Mouse (Mus musculus) forebrain, embryonic 12.5 days (tissue): ENCODE measurements around the gene Lrrc8d. TPM values are rescaled to one million over a fixed set of nuclear protein-coding genes. Genes with fewer than 3 reads are reported as not detected.

Experiments
- ATAC-seq: fragments of 200-750 bp; cut with Nextera tagmentation; 2 replicates; pipeline ENCODE4 v1.8.0; 2017; ENCODE audit warnings: moderate TSS enrichment; ENCODE audit not compliant: low FRiP score
- H3K27ac ChIP-seq: fragments of 300-500 bp; sonication (generic); 2 replicates; pipeline ENCODE4 v1.5.1; 2016; ENCODE audit warnings: mild to moderate bottlenecking
- H3K27me3 ChIP-seq: fragments of 300-500 bp; sonication (generic); 2 replicates; pipeline ENCODE4 v1.6.1; 2016; ENCODE audit warnings: mild to moderate bottlenecking
- H3K36me3 ChIP-seq: fragments of 300-500 bp; sonication (generic); replicated peaks from 2 replicates; pipeline ENCODE4 v1.6.1; 2016; ENCODE audit warnings: mild to moderate bottlenecking
- H3K4me1 ChIP-seq: fragments of 300-500 bp; sonication (generic); 2 replicates; pipeline ENCODE4 v1.6.1; 2016
- H3K4me2 ChIP-seq: fragments of 300-500 bp; sonication (generic); 2 replicates; pipeline ENCODE4 v1.6.1; 2016; ENCODE audit warnings: mild to moderate bottlenecking, moderate library complexity
- H3K4me3 ChIP-seq: fragments of 300-500 bp; sonication (generic); replicated peaks from 2 replicates; pipeline ENCODE4 v1.5.1; 2016; ENCODE audit warnings: mild to moderate bottlenecking
- H3K9ac ChIP-seq: fragments of 300-500 bp; sonication (generic); 2 replicates; pipeline ENCODE4 v1.6.1; 2016; ENCODE audit warnings: mild to moderate bottlenecking
- H3K9me3 ChIP-seq: fragments of 300-500 bp; sonication (generic); 2 replicates; pipeline ENCODE4 v1.6.1; 2016
- WGBS: fragments of 180-500 bp; shearing (Covaris S2); methylation state at CpG from one replicate; pipeline ENCODE4 v1.1.7; 2016; 5-methylcytosine and 5-hydroxymethylcytosine counted together
- polyA plus RNA-seq: library from polyadenylated mRNA; unstranded; fragments of >200 nt; fragmentation: Nextera tagmentation; extraction: Ambion mirVana; gene quantifications from 2 replicates; pipeline ENCODE4 v1.2.1, GENCODE M21; 2016

Gene Lrrc8d
- polyA plus RNA-seq, 1 experiment from 2014 or later: 32.7 TPM

- H3K4me1 ChIP-seq: peaks cover 20% of the 10 kb centered on the region
- WGBS: 85% methylated on average over 5 of the region's 5 CpGs
These were observed 8.5 kb downstream of the Lrrc8d start for GRCm38 (mm10) chr5:105708276-105708675.

GRCm38 (mm10) chr5:105710473-105710872, 10.7 kb downstream of the Lrrc8d start:
- H3K4me1 ChIP-seq: peaks cover 14% of the 10 kb centered on the region

More at GRCm38 (mm10) chr5:105708276-105708675, 8.5 kb downstream of the Lrrc8d start:
- Histone ChIP-seq H3K36me3 (0 out of 2 replicates have a peak, but pooled peaks cover 11% of the 10 kb centered on the region), H3K4me3 (no peak overlapping the region), H3K9ac (no peak overlapping the region), H3K4me2 (no peak overlapping the region), H3K27ac (no peak overlapping the region), H3K27me3 (no peaks in the 10 kb centered on the region), H3K9me3 (no peaks in the 10 kb centered on the region)
- ATAC-seq: no peak

GRCm38 (mm10) chr5:105714446-105714845, 14.7 kb downstream of the Lrrc8d start:
- no peaks in the 10 kb centered on the region for H3K9me3 ChIP-seq
- H3K4me2 ChIP-seq: no peak overlapping the region
- no peak for ATAC-seq
- peaks cover 41% of the 10 kb centered on the region for H3K4me1 ChIP-seq
- H3K27ac ChIP-seq: no peak overlapping the region
- H3K27me3 ChIP-seq: no peaks in the 10 kb centered on the region
- H3K9ac ChIP-seq: no peak overlapping the region
- H3K36me3 ChIP-seq: no peaks in the 10 kb centered on the region
- H3K4me3 ChIP-seq: no peak overlapping the region
- 93% methylated on average over 6 of the region's 6 CpGs for WGBS

More at GRCm38 (mm10) chr5:105710473-105710872, 10.7 kb downstream of the Lrrc8d start:
- Histone ChIP-seq H3K36me3 (0 out of 2 replicates have a peak, but pooled peaks cover 4% of the 10 kb centered on the region), H3K27ac (no peak overlapping the region), H3K27me3 (no peaks in the 10 kb centered on the region), H3K9me3 (no peaks in the 10 kb centered on the region), H3K4me3 (no peak overlapping the region), H3K4me2 (no peak overlapping the region), H3K9ac (no peak overlapping the region)
- ATAC-seq: no peak
- WGBS: 96% methylated on average over 7 of the region's 7 CpGs

- H3K4me1 ChIP-seq: peaks cover 41% of the 10 kb centered on the region
- H3K4me3 ChIP-seq: no peak overlapping the region
- H3K9ac ChIP-seq: no peak overlapping the region
- no peak overlapping the region for H3K4me2 ChIP-seq
- H3K27me3 ChIP-seq: no peaks in the 10 kb centered on the region
- 0 out of 2 replicates have a peak, but pooled peaks cover 2% of the 10 kb centered on the region for H3K36me3 ChIP-seq
- no peaks in the 10 kb centered on the region for H3K9me3 ChIP-seq
- 78% methylated on average over 8 of the region's 8 CpGs for WGBS
- peak; percentile 49; the same call in 1 of the 2 replicates for ATAC-seq
- H3K27ac ChIP-seq: 0 out of 2 replicates have a peak overlapping the region, but pooled peaks have one; percentile 59
These were observed 15.3 kb downstream of the Lrrc8d start for GRCm38 (mm10) chr5:105715095-105715494.

GRCm38 (mm10) chr5:105715531-105716124, 15.9 kb downstream of the Lrrc8d start:
- H3K9me3 ChIP-seq: no peaks in the 10 kb centered on the region
- H3K36me3 ChIP-seq: 0 out of 2 replicates have a peak, but pooled peaks cover 3% of the 10 kb centered on the region
- H3K9ac ChIP-seq: no peak overlapping the region
- H3K27ac ChIP-seq: peak overlapping the region; percentile 59; the same call in 1 of the 2 replicates
- ATAC-seq: peak; percentile 69; the same call in 1 of the 2 replicates
- WGBS: 46% methylated on average over 10 of the region's 10 CpGs
- no peak overlapping the region for H3K4me2 ChIP-seq
- H3K4me1 ChIP-seq: peaks cover 41% of the 10 kb centered on the region
- no peak overlapping the region for H3K4me3 ChIP-seq
- no peaks in the 10 kb centered on the region for H3K27me3 ChIP-seq

GRCm38 (mm10) chr5:105717294-105717693, 17.5 kb downstream of the Lrrc8d start:
- H3K9me3 ChIP-seq: no peaks in the 10 kb centered on the region
- 81% methylated on average over 7 of the region's 7 CpGs for WGBS
- peak overlapping the region; percentile 25; the same call in 1 of the 2 replicates for H3K27ac ChIP-seq
- 0 out of 2 replicates have a peak, but pooled peaks cover 3% of the 10 kb centered on the region for H3K36me3 ChIP-seq
- ATAC-seq: no peak; the same call in 1 of the 2 replicates
- H3K4me1 ChIP-seq: peaks cover 41% of the 10 kb centered on the region
- no peak overlapping the region for H3K4me3 ChIP-seq
- H3K4me2 ChIP-seq: no peak overlapping the region
- no peak overlapping the region for H3K9ac ChIP-seq
- no peaks in the 10 kb centered on the region for H3K27me3 ChIP-seq

GRCm38 (mm10) chr5:105718138-105718670, 18.4 kb downstream of the Lrrc8d start:
- no peak overlapping the region for H3K27ac ChIP-seq
- ATAC-seq: no peak
- H3K36me3 ChIP-seq: peaks cover 9% of the 10 kb centered on the region
- H3K9me3 ChIP-seq: no peaks in the 10 kb centered on the region
- H3K4me3 ChIP-seq: no peak overlapping the region
- H3K4me2 ChIP-seq: no peak overlapping the region
- no peaks in the 10 kb centered on the region for H3K27me3 ChIP-seq
- H3K4me1 ChIP-seq: peaks cover 41% of the 10 kb centered on the region
- 69% methylated on average over 11 of the region's 11 CpGs for WGBS
- H3K9ac ChIP-seq: no peak overlapping the region

- 89% methylated on average over 4 of the region's 4 CpGs for WGBS
- H3K4me1 ChIP-seq: peaks cover 20% of the 10 kb centered on the region
These were observed 21.5 kb downstream of the Lrrc8d start for GRCm38 (mm10) chr5:105721267-105721666.

GRCm38 (mm10) chr5:105722807-105723206, 23.0 kb downstream of the Lrrc8d start:
- H3K4me3 ChIP-seq: no peak overlapping the region
- 98% methylated on average over 11 of the region's 11 CpGs for WGBS

More at GRCm38 (mm10) chr5:105721267-105721666, 21.5 kb downstream of the Lrrc8d start:
- H3K4me2 ChIP-seq: no peak overlapping the region
- ATAC-seq: no peak
- H3K9me3 ChIP-seq: no peaks in the 10 kb centered on the region
- H3K36me3 ChIP-seq: peaks cover 9% of the 10 kb centered on the region
- H3K27me3 ChIP-seq: no peaks in the 10 kb centered on the region
- H3K9ac ChIP-seq: no peak overlapping the region
- H3K27ac ChIP-seq: no peak overlapping the region
- no peak overlapping the region for H3K4me3 ChIP-seq

GRCm38 (mm10) chr5:105730193-105730831, 30.5 kb downstream of the Lrrc8d start:
- H3K27me3 ChIP-seq: no peaks in the 10 kb centered on the region
- WGBS: 84% methylated on average over 6 of the region's 6 CpGs
- H3K9me3 ChIP-seq: no peaks in the 10 kb centered on the region
- no peak for ATAC-seq
- no peak overlapping the region for H3K4me2 ChIP-seq
- H3K4me3 ChIP-seq: no peak overlapping the region
- H3K4me1 ChIP-seq: peaks cover 23% of the 10 kb centered on the region
- H3K9ac ChIP-seq: no peak overlapping the region
- H3K36me3 ChIP-seq: peaks cover 17% of the 10 kb centered on the region
- no peak overlapping the region for H3K27ac ChIP-seq

More at GRCm38 (mm10) chr5:105722807-105723206, 23.0 kb downstream of the Lrrc8d start:
- no peak for ATAC-seq
- H3K4me1 ChIP-seq: peaks cover 5% of the 10 kb centered on the region
- H3K4me2 ChIP-seq: no peak overlapping the region
- no peaks in the 10 kb centered on the region for H3K9me3 ChIP-seq
- no peaks in the 10 kb centered on the region for H3K27me3 ChIP-seq
- H3K36me3 ChIP-seq: peaks cover 9% of the 10 kb centered on the region
- H3K27ac ChIP-seq: no peak overlapping the region
- no peak overlapping the region for H3K9ac ChIP-seq

- Histone ChIP-seq H3K36me3 (peaks cover 17% of the 10 kb centered on the region), H3K4me2 (peak overlapping the region; percentile 82), H3K27me3 (no peaks in the 10 kb centered on the region), H3K9ac (no peak overlapping the region), H3K4me3 (peak overlapping the region; percentile 43; the same call in 1 of the 2 replicates), H3K9me3 (no peaks in the 10 kb centered on the region), H3K4me1 (peaks cover 23% of the 10 kb centered on the region), H3K27ac (no peak overlapping the region)
- WGBS: 38% methylated on average over 16 of the region's 16 CpGs
- ATAC-seq: 0 out of 2 replicates have a peak, but pooled peaks have one; percentile 15
These were observed 31.4 kb downstream of the Lrrc8d start for GRCm38 (mm10) chr5:105731173-105731626.
